ENCODE assay signal across 20 mouse cellular contexts in the genomic region with DNA sequence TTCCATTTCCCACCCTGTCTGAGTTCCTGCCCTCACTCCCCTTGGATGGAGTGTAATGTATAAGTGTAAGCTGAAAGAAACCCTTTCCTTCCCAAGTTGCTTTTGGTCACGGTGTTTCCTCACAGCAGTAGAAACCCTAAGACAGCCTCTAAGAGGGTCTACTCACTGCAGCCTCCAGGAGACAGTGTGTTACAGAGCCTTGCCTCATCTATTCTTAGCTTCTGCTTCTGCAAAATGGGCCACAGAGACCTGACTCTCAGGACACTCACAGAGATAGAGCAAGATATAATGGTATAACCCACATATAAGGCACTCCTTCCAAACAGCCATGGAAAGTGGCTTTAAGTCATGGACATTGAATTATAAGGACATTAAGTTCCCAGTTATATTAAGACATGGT. TPM values are rescaled to one million over a fixed set of nuclear protein-coding genes. Genes with fewer than 3 reads are reported as not detected.
DNase-seq lines count a peak whose midpoint lies in the region; ATAC-seq and TF ChIP-seq lines count a peak whose summit lies in the region.
"Had no signal": no experiment of that assay in that cellular context is flagged by ENCODE, and none has a peak within 500 bp of the region (broad histone marks: within the 10 kb centered on the region; RNA-seq: fewer than 3 reads in every experiment).

No protein-coding gene starts in this region.

- peaks cover 6% of the 10 kb centered on the region for H3K4me1 ChIP-seq in bone marrow, adult 2 months (ENCODE audit: control insufficient read depth, insufficient read depth, low read length)
- H3K4me1 ChIP-seq: forebrain, embryonic 10.5 days; forebrain, embryonic 13.5 days; hindbrain, embryonic 10.5 days; hindbrain, embryonic 13.5 days had no signal

- H3K4me3 ChIP-seq in bone marrow, adult 2 months (replicated peaks; ENCODE audit: control insufficient read depth, low read depth, low read length): no peak overlapping the region
- H3K4me3 ChIP-seq: forebrain, embryonic 10.5 days; forebrain, embryonic 13.5 days; hindbrain, embryonic 10.5 days; hindbrain, embryonic 13.5 days had no signal

- no peak for TF ChIP-seq CTCF in bone marrow, adult 2 months (IDR thresholded peaks at IDR 0.05; ENCODE audit: control insufficient read depth, insufficient read depth, low read length)

- TF ChIP-seq POLR2A in bone marrow, adult 2 months (IDR thresholded peaks at IDR 0.05; ENCODE audit: borderline replicate concordance, control insufficient read depth, low read depth, low read length): no peak

- H3K27ac ChIP-seq in bone marrow, adult 2 months (ENCODE audit: control insufficient read depth, insufficient read depth, low read depth, low read length, poor library complexity): peak overlapping the region; percentile 56
- H3K27ac ChIP-seq: forebrain, embryonic 10.5 days; forebrain, embryonic 13.5 days; hindbrain, embryonic 10.5 days; hindbrain, embryonic 13.5 days had no signal

- 8% methylated on average over 1 of the region's 1 CpGs for WGBS in bone marrow, adult 2 months

- peak; percentile 72 for DNase-seq in 416B (ENCODE audit: low read depth)
- no peak for DNase-seq in cerebellum, postnatal 10 days
- DNase-seq in left cerebral cortex, postnatal 14 days (ENCODE audit: low spot score in 2 of 2): no peak
- DNase-seq: cerebellum, adult 18-20 months; cerebellum, adult 9-10 months; cerebellum, postnatal 36 days; gastrocnemius, postnatal 10 days; gastrocnemius, postnatal 36 days had no signal

- intact Hi-C loops in left cerebral cortex, postnatal 14 days (cut with DNase I): no loop called here

- ATAC-seq in hematopoietic stem cell, adult 5-6 weeks (replicated peaks in 1 of 2; ENCODE audit: insufficient read depth in 1 of 2, low FRiP score in 2 of 2, low TSS enrichment in 1 of 2, low read depth in 1 of 2, poor library complexity in 2 of 2, severe bottlenecking in 2 of 2): peak; percentile 6 to 23; a peak in 1 of 4 replicates
- peak; percentile 59 for ATAC-seq in megakaryocyte progenitor cell, adult 5-6 weeks (replicated peaks; ENCODE audit: poor library complexity)
- ATAC-seq: forebrain, embryonic 13.5 days; forebrain, embryonic 16.5 days; hindbrain, embryonic 16.5 days had no signal

RNA-seq across cellular contexts. Expression of a gene that starts 26.2 kb away (rescaled TPM):
- polyA plus RNA-seq in bone marrow, adult 2 months (2011; ENCODE audit: insufficient read depth, insufficient read length, low replicate concordance, missing spikeins): 14.8 and 30.1 TPM in 2 replicates
- 40.1 and 40.4 TPM in 2 replicates for total RNA-seq in hematopoietic stem cell, adult 5-6 weeks (2017)
- total RNA-seq in megakaryocyte progenitor cell, adult 5-6 weeks (2015): 6.6 and 10.0 TPM in 2 replicates
- total RNA-seq in megakaryocyte progenitor cell, adult 5-6 weeks (2017): 16.5 and 23.9 TPM in 2 replicates
- not detected for total RNA-seq in left cerebral cortex, postnatal 14 days (2021)
- polyA plus RNA-seq: embryonic facial prominence, embryonic 11.5 days; forebrain, embryonic 10.5 days; heart, embryonic 14.5 days; heart, postnatal 0 days; hindbrain, embryonic 10.5 days; hindbrain, embryonic 13.5 days; hindbrain, embryonic 16.5 days had no signal

RNA-seq across cellular contexts. Expression of a gene that starts 47.6 kb away (rescaled TPM):
- 7.3 and 24.6 TPM in 2 replicates for polyA plus RNA-seq in bone marrow, adult 2 months (2011; ENCODE audit: insufficient read depth, insufficient read length, low replicate concordance, missing spikeins)
- total RNA-seq in hematopoietic stem cell, adult 5-6 weeks (2017): 15.3 and 19.0 TPM in 2 replicates
- 15.9 and 21.0 TPM in 2 replicates for total RNA-seq in megakaryocyte progenitor cell, adult 5-6 weeks (2015)
- 9.7 and 10.3 TPM in 2 replicates for total RNA-seq in megakaryocyte progenitor cell, adult 5-6 weeks (2017)
- 10 to 100 TPM; 45.3 to 48.9 TPM for total RNA-seq in left cerebral cortex, postnatal 14 days (2021)

Comparison
In these comparisons a context has a peak if more than half of its experiments do, and no peak if none do; other contexts are left out.
1. RNA of a gene that starts 26.2 kb away (total RNA-seq): 40.1 to 40.4 TPM in hematopoietic stem cell, adult 5-6 weeks and 6.6 to 23.9 TPM in megakaryocyte progenitor cell, adult 5-6 weeks; not detected in left cerebral cortex, postnatal 14 days; every median in the first group is over 4 times any median in the second.